Mouse (Mus musculus) left cerebral cortex, postnatal 36 days (tissue): ENCODE measurements around the gene Lcn9. TPM values are rescaled to one million over a fixed set of nuclear protein-coding genes. Genes with fewer than 3 reads are reported as not detected.

ENCODE experiments used
- DNase-seq, 2 experiments: peaks; one replicate each; pipeline ENCODE4 v3.0.0; 2021 to 2022; ENCODE audit warnings: low spot score in 2 of 2, mixed read lengths in 1 of 2
- intact Hi-C: fragments of 180-260 bp; cut with DNase I; formaldehyde crosslinking; loops from one replicate; pipeline ENCODE4 v1.15.1; 2025
- total RNA-seq, 2 experiments: library from RNA; stranded (reverse); gene quantifications; 2 replicates each; pipeline ENCODE4 v1.2.3; 2021

Gene Lcn9
- total RNA-seq, 2 experiments from 2014 or later: not detected

- DNase-seq: no peak
- intact Hi-C loops: loop anchor here (5.0 kb wide), 1 partner anchor 137 kb away; the partner anchor contains the start of gene Bmyc
Observed at GRCm38 (mm10) chr2:25844097-25844496, 21.1 kb downstream of the Lcn9 start.

- no peak for DNase-seq
- intact Hi-C loops: no loop called here
Observed at GRCm38 (mm10) chr2:25846516-25846915, 23.6 kb downstream of the Lcn9 start.

GRCm38 (mm10) chr2:25847226-25847625 lies 24.3 kb downstream of the Lcn9 start, which contains the start of gene Sohlh1:
Sohlh1 (minus strand) TSS chr2:25847248.
- intact Hi-C loops: no loop called here
- DNase-seq: no peak

DNA sequence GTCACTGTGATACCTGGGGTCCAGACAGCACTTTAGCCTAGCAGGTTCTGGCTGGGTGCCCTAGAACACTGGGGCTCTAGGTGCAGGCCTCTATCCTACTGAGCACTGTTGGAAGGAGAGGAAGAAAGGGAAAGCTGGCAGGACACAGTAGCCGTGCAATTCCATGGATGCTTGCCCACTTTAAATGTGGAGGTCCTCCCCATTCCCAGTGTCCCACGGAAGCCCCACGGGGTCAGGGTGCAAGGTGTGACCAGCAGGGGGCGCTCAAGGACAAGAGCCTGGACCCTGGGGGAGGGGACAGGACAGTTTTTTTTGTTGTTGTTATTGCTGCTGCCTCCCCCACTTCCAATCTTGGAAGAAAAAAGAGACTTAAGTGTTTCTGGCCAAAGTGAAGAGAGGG lies 27.4 kb downstream of the Lcn9 start:
- no peak for DNase-seq
- intact Hi-C loops: no loop called here

DNA sequence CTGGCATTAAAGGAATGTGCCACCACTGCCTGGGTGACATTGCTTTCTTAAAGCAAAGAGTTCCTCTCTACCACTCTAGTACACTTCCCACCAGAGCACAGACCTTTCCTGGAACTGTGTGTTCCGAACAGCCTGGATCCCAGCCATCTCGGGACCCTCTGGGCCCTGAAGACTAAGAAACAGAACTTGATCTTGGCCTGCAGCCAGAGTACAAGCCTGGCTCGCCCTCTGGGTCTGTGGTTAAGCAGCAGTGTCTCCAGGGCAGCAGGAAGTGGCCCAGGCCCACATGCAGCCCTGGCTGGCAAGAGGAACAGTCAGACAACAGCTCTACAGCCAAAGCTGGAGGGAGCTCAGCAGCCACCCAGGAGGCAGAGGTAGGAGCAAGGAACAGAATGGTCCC lies 29.7 kb downstream of the Lcn9 start:
- intact Hi-C loops: no loop called here
- DNase-seq: peak; percentile 57 to 62

DNA sequence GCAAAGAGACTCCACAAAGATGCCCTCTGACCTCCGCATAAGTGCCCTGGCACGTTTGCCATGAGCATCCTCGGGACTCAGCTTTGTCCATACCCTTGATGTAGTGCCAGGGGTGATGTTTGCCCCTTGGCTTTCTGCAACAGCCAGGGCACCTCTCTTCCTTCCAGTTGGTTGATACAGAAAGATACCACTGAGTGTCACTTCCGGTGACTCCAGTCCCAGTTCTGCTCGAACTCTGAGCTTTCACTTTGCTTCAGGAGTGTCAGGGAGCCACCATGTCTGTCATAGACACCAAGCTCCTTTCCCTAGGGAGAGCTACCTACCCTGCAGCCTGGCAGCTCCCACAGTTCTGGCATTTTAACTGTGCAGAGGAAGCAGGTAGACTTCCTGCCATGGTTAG lies 31.0 kb downstream of the Lcn9 start:
- no peak for DNase-seq
- intact Hi-C loops: no loop called here

- no peak for DNase-seq
- intact Hi-C loops: no loop called here
Observed at GRCm38 (mm10) chr2:25859891-25860290, 36.9 kb downstream of the Lcn9 start.

DNA sequence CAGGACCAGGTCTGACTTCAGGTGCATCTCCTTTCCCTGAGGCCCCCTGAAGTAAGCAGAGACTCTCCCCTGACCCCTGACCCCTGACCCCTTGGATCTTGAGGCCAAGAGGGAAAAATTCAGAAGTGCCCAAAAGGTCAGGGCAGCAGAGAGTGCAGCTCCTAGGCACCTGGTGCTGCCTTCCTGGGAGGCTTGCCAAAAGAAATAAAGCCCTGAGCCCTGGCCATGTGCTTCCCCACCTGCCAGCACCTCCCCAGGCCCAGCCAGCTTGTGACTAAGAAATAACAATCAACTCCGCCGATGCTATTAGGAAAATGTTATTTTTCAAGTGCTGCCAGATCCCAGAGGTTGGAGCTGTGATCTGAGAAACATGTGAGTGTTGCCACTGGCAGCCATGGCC lies 39.1 kb downstream of the Lcn9 start:
- intact Hi-C loops: loop anchor here (2.0 kb wide), 1 partner anchor 121 kb away; the partner anchor contains the start of gene Camsap1
- DNase-seq: no peak

DNA sequence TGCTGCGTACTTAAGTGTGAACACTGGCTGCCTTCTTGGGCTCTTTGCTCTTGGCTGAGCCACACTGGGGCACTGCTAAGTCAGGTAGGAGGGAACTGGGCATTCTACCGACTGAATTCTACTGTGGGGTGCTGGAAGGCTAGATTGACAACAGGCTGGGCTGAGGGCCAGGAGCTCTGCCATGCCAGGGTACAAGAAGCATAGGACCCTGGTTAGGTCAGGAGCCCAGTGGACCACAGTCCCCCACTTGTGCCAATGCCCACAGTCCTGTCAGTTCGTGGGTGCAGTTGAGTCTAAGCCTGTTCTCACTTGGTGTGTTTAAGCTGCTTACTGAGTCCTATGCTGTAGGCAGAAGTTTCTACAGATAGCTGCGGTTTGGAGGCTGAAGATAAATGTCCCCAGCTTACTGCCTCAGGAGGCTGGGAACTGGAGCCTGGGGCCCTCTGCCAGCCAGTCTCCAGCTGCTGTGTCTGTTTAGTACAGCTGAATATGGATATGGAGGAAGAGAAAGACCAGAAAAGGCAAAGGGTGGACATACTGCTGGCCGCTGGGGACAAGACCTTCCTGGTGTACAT lies 39.8 kb downstream of the Lcn9 start:
- peak in 1 of 2 experiments; percentile 50 for DNase-seq
- intact Hi-C loops: loop anchor here (2.0 kb wide), 1 partner anchor 120 kb away; the partner anchor contains the start of gene Camsap1

- DNase-seq: peak in 1 of 2 experiments; percentile 49
- intact Hi-C loops: loop anchor here (2.0 kb wide), 2 partner anchors 27 to 119 kb away; partner anchors contain the start of gene Camsap1
Observed at GRCm38 (mm10) chr2:25863337-25864131, 40.6 kb downstream of the Lcn9 start, which contains the start of gene Kcnt1. Kcnt1 (plus strand) TSS chr2:25863734.

GRCm38 (mm10) chr2:25864230-25864629 lies 41.3 kb downstream of the Lcn9 start:
- peak in 1 of 2 experiments; percentile 31 for DNase-seq
- intact Hi-C loops: loop anchor here (2.0 kb wide), 1 partner anchor 27 kb away; no protein-coding TSS in a partner anchor

DNA sequence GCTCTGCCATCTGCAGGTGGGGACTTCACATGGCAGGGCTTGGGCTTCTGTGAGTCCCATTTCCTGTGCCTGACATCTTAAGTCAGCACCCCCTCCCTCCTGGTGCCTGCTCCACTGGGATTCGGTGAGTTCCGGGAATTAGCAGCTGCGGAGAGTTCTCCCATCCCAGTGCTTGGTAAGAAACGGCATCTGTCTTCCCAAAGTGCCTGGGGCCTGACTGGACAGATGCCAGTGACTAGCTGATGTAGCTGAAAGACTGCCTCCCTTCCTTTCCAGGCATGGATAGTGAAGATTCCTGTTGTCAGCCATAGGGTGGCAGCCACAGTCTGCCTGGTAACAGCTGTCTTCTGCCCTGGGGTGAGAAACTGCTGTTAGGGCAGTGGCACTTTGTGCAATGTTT lies 42.5 kb downstream of the Lcn9 start:
- peak; percentile 68 to 75 for DNase-seq
- intact Hi-C loops: loop anchor here (2.0 kb wide), 1 partner anchor 29 kb away; no protein-coding TSS in a partner anchor

- DNase-seq: peak in 1 of 2 experiments; percentile 50
Observed at GRCm38 (mm10) chr2:25866656-25867055, 43.7 kb downstream of the Lcn9 start.

More at GRCm38 (mm10) chr2:25866656-25867055, 43.7 kb downstream of the Lcn9 start:
- intact Hi-C loops: no loop called here

Other genes starting within 250 kb of the Lcn9 start
- 1 to 10 TPM; 1.4 to 2.4 TPM for gene Mamdc4, start 248.3 kb upstream of the Lcn9 start, total RNA-seq
- gene Phpt1, start 247.9 kb upstream of the Lcn9 start, total RNA-seq: 10 to 100 TPM; 74.6 to 75.4 TPM
- 100 to 1,000 TPM in 1 of 2 experiments, 10 to 100 TPM in 1; 99.8 to 110 TPM for gene Ajm1, start 241.4 kb upstream of the Lcn9 start, total RNA-seq
- 100 to 1,000 TPM; 144 to 160 TPM for gene Rabl6, start 214.6 kb upstream of the Lcn9 start, total RNA-seq
- not detected for gene Ccdc183, start 205.5 kb upstream of the Lcn9 start, total RNA-seq
- 10 to 100 TPM; 19.8 to 29.2 TPM for gene Tmem141, start 201.1 kb upstream of the Lcn9 start, total RNA-seq
- gene Fcna, start 195.1 kb upstream of the Lcn9 start, total RNA-seq: under 1 TPM; 0.25 to 0.50 TPM
- not detected for gene Lcn8, start 170.0 kb upstream of the Lcn9 start, total RNA-seq
- not detected for gene Lcn5, start 165.2 kb upstream of the Lcn9 start, total RNA-seq
- gene Lcn6, start 146.4 kb upstream of the Lcn9 start, total RNA-seq: not detected
- gene Lcn10, start 140.4 kb upstream of the Lcn9 start, total RNA-seq: not detected
- gene Obp2a, start 123.1 kb upstream of the Lcn9 start, total RNA-seq: not detected
- gene Bmyc, start 116.4 kb upstream of the Lcn9 start, total RNA-seq: 100 to 1,000 TPM in 1 of 2 experiments, 10 to 100 TPM in 1; 83.5 to 107 TPM
- gene Obp2b, start 86.1 kb upstream of the Lcn9 start, total RNA-seq: not detected
- not detected for gene Lcn3, start 57.6 kb upstream of the Lcn9 start, total RNA-seq
- gene Lcn11, start 46.1 kb upstream of the Lcn9 start, total RNA-seq: not detected
- gene Gm13539, start 40.9 kb upstream of the Lcn9 start, total RNA-seq: not detected
- not detected for gene Glt6d1, start 7.3 kb upstream of the Lcn9 start, total RNA-seq
- not detected for gene Sohlh1, start 24.1 kb downstream of the Lcn9 start, total RNA-seq
- 100 to 1,000 TPM; 100 to 155 TPM for gene Kcnt1, start 40.6 kb downstream of the Lcn9 start, total RNA-seq
- 100 to 1,000 TPM; 154 to 163 TPM for gene Camsap1, start 160.1 kb downstream of the Lcn9 start, total RNA-seq
- gene Ubac1, start 198.6 kb downstream of the Lcn9 start, total RNA-seq: 10 to 100 TPM; 63.2 to 64.8 TPM